Mouse (Mus musculus) E14TG2a.4 (cell line): ENCODE data around the gene Gramd2.

Experiments
- CTCF ChIP-seq: conservative IDR thresholded peaks from 2 replicates; pipeline ENCODE4 v1.5.1; 2014; ENCODE audit warnings: low read length
- NANOG ChIP-seq: IDR thresholded peaks from 2 replicates; pipeline ENCODE4 v1.6.1; 2014; ENCODE audit warnings: borderline replicate concordance, low read length, mixed read lengths
- POU5F1 ChIP-seq: IDR thresholded peaks from 2 replicates; pipeline ENCODE4 v1.6.1; 2014; ENCODE audit warnings: low read length, borderline replicate concordance

DNA sequence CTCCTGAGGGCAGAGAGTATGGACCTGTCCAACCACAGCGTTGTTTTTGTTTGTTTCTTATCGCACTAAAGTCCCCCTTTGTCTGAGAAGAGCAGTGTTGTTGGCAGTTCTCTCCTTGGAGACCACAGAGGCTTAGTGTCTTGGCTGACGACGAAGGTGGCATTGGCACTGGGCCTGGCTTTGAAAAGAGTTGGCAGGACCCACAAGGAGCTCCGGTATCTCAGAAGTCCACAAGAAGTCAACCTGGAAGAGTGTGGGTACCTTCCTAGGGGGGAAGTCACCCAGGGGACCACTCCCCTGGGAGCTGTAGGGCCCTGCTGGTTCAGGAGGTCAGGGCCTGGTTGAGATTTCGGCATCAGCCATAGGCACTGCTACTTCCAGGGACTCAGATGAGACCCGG is 21.1 kb downstream of the Gramd2 start:
- TF ChIP-seq CTCF (no peak), NANOG (no peak), POU5F1 (no peak)
